Mouse (Mus musculus): Measurements from ENCODE around the gene Gmds. TPM values are rescaled to one million over a fixed set of nuclear protein-coding genes. Genes with fewer than 3 reads are reported as not detected.

The Gmds gene
- polyA plus RNA-seq, 2 experiments from 2014 or later, result 19.2 to 22.4 TPM

GRCm38 (mm10) chr13:32266721-32267120, 71.8 kb downstream of the Gmds start:
- ATAC-seq, result no peak

GRCm38 (mm10) chr13:32256121-32256520, 82.4 kb downstream of the Gmds start:
- ATAC-seq, result no peak

GRCm38 (mm10) chr13:32252276-32252675, 86.3 kb downstream of the Gmds start:
- ATAC-seq, result no peak

GRCm38 (mm10) chr13:32242200-32242599, 96.3 kb downstream of the Gmds start:
- no peak for ATAC-seq

- ATAC-seq, result no peak
These were observed 102.3 kb downstream of the Gmds start for GRCm38 (mm10) chr13:32236269-32236678.

GRCm38 (mm10) chr13:32235046-32235445, 103.5 kb downstream of the Gmds start:
- ATAC-seq, result no peak

GRCm38 (mm10) chr13:32234019-32234418, 104.5 kb downstream of the Gmds start:
- no peak for ATAC-seq

GRCm38 (mm10) chr13:32232391-32232790, 106.1 kb downstream of the Gmds start:
- no peak for ATAC-seq

GRCm38 (mm10) chr13:32231956-32232355, 106.6 kb downstream of the Gmds start:
- no peak for ATAC-seq

- no peak for ATAC-seq
These were observed 110.5 kb downstream of the Gmds start for GRCm38 (mm10) chr13:32227874-32228562.

GRCm38 (mm10) chr13:32217647-32218046, 120.9 kb downstream of the Gmds start:
- ATAC-seq, result no peak

- peak; percentile 46 for ATAC-seq
These were observed 124.7 kb downstream of the Gmds start for GRCm38 (mm10) chr13:32213702-32214452.

GRCm38 (mm10) chr13:32212125-32212524, 126.4 kb downstream of the Gmds start:
- no peak for ATAC-seq

GRCm38 (mm10) chr13:32207172-32207908, 131.2 kb downstream of the Gmds start:
- ATAC-seq, result no peak

GRCm38 (mm10) chr13:32179906-32180305, 158.6 kb downstream of the Gmds start:
- ATAC-seq, result no peak

- no peak for ATAC-seq
These were observed 159.9 kb downstream of the Gmds start for GRCm38 (mm10) chr13:32178682-32179081.

- ATAC-seq, result no peak
These were observed 160.6 kb downstream of the Gmds start for GRCm38 (mm10) chr13:32177852-32178453.

GRCm38 (mm10) chr13:32175028-32175427, 163.5 kb downstream of the Gmds start:
- no peak for ATAC-seq

- ATAC-seq, result no peak
These were observed 169.4 kb downstream of the Gmds start for GRCm38 (mm10) chr13:32169173-32169572.

- no peak for ATAC-seq
These were observed 170.7 kb downstream of the Gmds start for GRCm38 (mm10) chr13:32167806-32168205.

GRCm38 (mm10) chr13:32165581-32165980, 173.0 kb downstream of the Gmds start:
- no peak for ATAC-seq

GRCm38 (mm10) chr13:32161567-32161966, 177.0 kb downstream of the Gmds start:
- no peak for ATAC-seq

GRCm38 (mm10) chr13:32158240-32158639, 180.3 kb downstream of the Gmds start:
- ATAC-seq, result no peak

All from activated CD4-positive, CD25-positive, alpha-beta regulatory T cell, adult 4 months (primary cell).